Comparison of ENCODE assay signal across 8 mouse cellular contexts in the genomic region with DNA sequence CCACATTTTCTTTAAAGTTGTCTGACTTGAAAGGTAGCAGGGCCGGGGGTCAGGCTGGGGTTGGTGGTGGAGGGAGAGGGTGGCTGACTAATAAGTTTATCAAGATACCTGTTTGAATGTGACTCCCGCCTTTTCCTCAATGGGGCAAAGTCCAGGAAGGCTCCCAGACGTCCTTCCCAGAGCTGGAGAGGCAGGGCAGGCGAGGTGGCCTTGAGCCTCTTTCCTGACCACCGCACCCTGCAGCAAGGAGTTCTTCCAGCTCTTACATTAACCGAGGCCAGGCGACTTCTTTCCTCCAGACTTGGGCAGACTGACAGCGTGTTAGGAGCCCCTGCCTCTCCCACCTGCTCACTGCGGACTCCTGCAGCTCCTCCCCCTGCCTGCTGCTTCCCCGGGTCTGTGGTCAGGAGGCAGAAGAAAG. TPM values are rescaled to one million over a fixed set of nuclear protein-coding genes. Genes with fewer than 3 reads are reported as not detected.
DNase-seq lines count a peak whose midpoint lies in the region; ATAC-seq lines count a peak whose summit lies in the region.

No protein-coding gene starts in this region.

- WGBS in heart, embryonic 14.5 days, result 2% methylated on average over 10 of the region's 10 CpGs
- WGBS in limb, embryonic 11.5 days, result 2% methylated on average over 10 of the region's 10 CpGs

- peak overlapping the region; percentile 63; a peak in 3 of 4 replicates for H3K4me3 ChIP-seq in heart, embryonic 14.5 days (ENCODE audit: control insufficient read depth in 1 of 2, insufficient read depth in 1 of 2, low read depth in 1 of 2, low read length in 2 of 2)
- peak overlapping the region; percentile 54 for H3K4me3 ChIP-seq in limb, embryonic 11.5 days (ENCODE audit: low read depth, low read length)

- no peaks in the 10 kb centered on the region for H3K9me3 ChIP-seq in heart, embryonic 14.5 days (ENCODE audit: control insufficient read depth, low read length)
- H3K9me3 ChIP-seq in limb, embryonic 11.5 days (ENCODE audit: control insufficient read depth, low read length), result no peaks in the 10 kb centered on the region

- DNase-seq in heart, postnatal 4 days, result no peak
- DNase-seq in ZHBTc4 (ENCODE audit: low read depth, low spot score) (peak; percentile 53), adipocyte (ENCODE audit: low spot score) (no peak)
- DNase-seq in limb, embryonic 11.5 days (ENCODE audit: low spot score), result peak; percentile 51
- peak; percentile 26 to 38 for DNase-seq in thymus, adult 18-20 months
- DNase-seq in left cerebral cortex, postnatal 25 days (ENCODE audit: low spot score in 2 of 2), result no peak

- peaks cover 2 to 17% of the 10 kb centered on the region in 2 experiments; a peak in 3 of 4 replicates for H3K4me1 ChIP-seq in heart, embryonic 14.5 days (ENCODE audit: control insufficient read depth in 2 of 2, insufficient read depth in 2 of 2, low read length in 2 of 2)
- H3K4me1 ChIP-seq in limb, embryonic 11.5 days (ENCODE audit: control insufficient read depth, insufficient read depth, low read length), result peaks cover 9% of the 10 kb centered on the region; the same call in 1 of the 2 replicates

- ATAC-seq in heart, embryonic 14.5 days (ENCODE audit: insufficient number of reproducible peaks, insufficient read depth, low FRiP score, low read depth), result no peak
- peak; percentile 22; a peak in 2 of 4 replicates for ATAC-seq in hematopoietic stem cell, adult 5-6 weeks (replicated peaks in 1 of 2; ENCODE audit: insufficient read depth in 1 of 2, low FRiP score in 2 of 2, low TSS enrichment in 1 of 2, low read depth in 1 of 2, poor library complexity in 2 of 2, severe bottlenecking in 2 of 2)
- ATAC-seq in limb, embryonic 11.5 days (ENCODE audit: insufficient number of reproducible peaks, low FRiP score, low TSS enrichment, low read depth), result no peak

- no peak overlapping the region for H3K27ac ChIP-seq in heart, embryonic 14.5 days (replicated peaks in 1 of 2; ENCODE audit: control insufficient read depth in 1 of 2, insufficient read depth in 1 of 2, low read depth in 2 of 2, low read length in 2 of 2)
- H3K27ac ChIP-seq in limb, embryonic 11.5 days (replicated peaks; ENCODE audit: low read depth, low read length), result no peak overlapping the region

- peak overlapping the region; percentile 99 for H3K4me2 ChIP-seq in heart, embryonic 14.5 days (ENCODE audit: low read length)
- H3K4me2 ChIP-seq in limb, embryonic 11.5 days (ENCODE audit: low read depth, severe bottlenecking), result peak overlapping the region; percentile 97

- no peak overlapping the region; the same call in 1 of the 2 replicates for H3K9ac ChIP-seq in heart, embryonic 14.5 days (ENCODE audit: low read length)
- H3K9ac ChIP-seq in limb, embryonic 11.5 days (ENCODE audit: low read length), result no peak overlapping the region

- no peaks in the 10 kb centered on the region for H3K36me3 ChIP-seq in heart, embryonic 14.5 days (ENCODE audit: control insufficient read depth, insufficient read depth, low read length)
- H3K36me3 ChIP-seq in limb, embryonic 11.5 days (ENCODE audit: control insufficient read depth, insufficient read depth, low read length), result no peaks in the 10 kb centered on the region

- intact Hi-C loops in left cerebral cortex, postnatal 25 days (cut with DNase I), result no loop called here

- H3K27me3 ChIP-seq in heart, embryonic 14.5 days (ENCODE audit: control insufficient read depth, insufficient read depth, low read length), result peaks cover 62% of the 10 kb centered on the region
- peaks cover 43% of the 10 kb centered on the region for H3K27me3 ChIP-seq in limb, embryonic 11.5 days (ENCODE audit: control insufficient read depth, insufficient read depth, low read length)

RNA-seq across cellular contexts. Expression of gene Plekha6, which starts 0.6 kb away (rescaled TPM):
- 12.4 and 16.5 TPM in 2 replicates for polyA plus RNA-seq in heart, embryonic 14.5 days (2014; fragmentation: Nextera tagmentation; extraction: Ambion mirVana)
- 10 to 100 TPM; 42.1 to 45.9 TPM for total RNA-seq in heart, postnatal 4 days (2021)
- total RNA-seq in hematopoietic stem cell, adult 5-6 weeks (2017), result 4.4 and 7.6 TPM in 2 replicates
- 0.75 and 0.87 TPM in 2 replicates for polyA plus RNA-seq in limb, embryonic 11.5 days (2014; fragmentation: Nextera tagmentation; extraction: Ambion mirVana)
- 10 to 100 TPM; 72.2 to 84.2 TPM for total RNA-seq in left cerebral cortex, postnatal 25 days (2021)

RNA-seq across cellular contexts. Expression of gene Ppp1r15b, which starts 33.7 kb away (rescaled TPM):
- 24.5 and 24.6 TPM in 2 replicates for polyA plus RNA-seq in heart, embryonic 14.5 days (2014; fragmentation: Nextera tagmentation; extraction: Ambion mirVana)
- total RNA-seq in heart, postnatal 4 days (2021), result 10 to 100 TPM; 41.6 to 44.4 TPM
- total RNA-seq in hematopoietic stem cell, adult 5-6 weeks (2017), result 82.9 and 85.7 TPM in 2 replicates
- 46.7 and 55.6 TPM in 2 replicates for polyA plus RNA-seq in limb, embryonic 11.5 days (2014; fragmentation: Nextera tagmentation; extraction: Ambion mirVana)
- total RNA-seq in left cerebral cortex, postnatal 25 days (2021), result 10 to 100 TPM; 43.4 to 45.7 TPM

Comparison
In these comparisons a context has a peak if more than half of its experiments do, and no peak if none do; other contexts are left out.
1. ATAC-seq: peak in hematopoietic stem cell, adult 5-6 weeks (2 of 2); none in heart, embryonic 14.5 days (single experiment) and limb, embryonic 11.5 days (single experiment).
2. DNase-seq: peak in ZHBTc4 (single experiment), limb, embryonic 11.5 days (single experiment) and thymus, adult 18-20 months (2 of 2); none in heart, postnatal 4 days (single experiment), left cerebral cortex, postnatal 25 days (0 of 2) and adipocyte (single experiment).